Mouse (Mus musculus): ENCODE results near the gene Gm19345. TPM values are rescaled to one million over a fixed set of nuclear protein-coding genes. Genes with fewer than 3 reads are reported as not detected.

Gene Gm19345
- polyA plus RNA-seq, 1 experiment from 2014 or later: not detected

- Histone ChIP-seq H3K9ac (no peak overlapping the region), H3K27ac (no peak overlapping the region), H3K4me1 (replicated peaks) (peaks cover 32% of the 10 kb centered on the region), H3K27me3 (peaks cover 27% of the 10 kb centered on the region), H3K9me3 (replicated peaks) (no peaks in the 10 kb centered on the region), H3K36me3 (no peaks in the 10 kb centered on the region), H3K4me2 (no peak overlapping the region), H3K4me3 (no peak overlapping the region)
- 77% methylated on average over 5 of the region's 5 CpGs for WGBS
- ATAC-seq (replicated peaks; ENCODE audit: insufficient number of reproducible peaks, insufficient read depth, low FRiP score, low read depth): no peak
Observed at GRCm38 (mm10) chr7:19818440-19818839, 33.4 kb upstream of the Gm19345 start.

GRCm38 (mm10) chr7:19818875-19819274 is 32.9 kb upstream of the Gm19345 start:
- Histone ChIP-seq H3K27ac (no peak overlapping the region), H3K9ac (no peak overlapping the region), H3K9me3 (replicated peaks) (no peaks in the 10 kb centered on the region), H3K4me1 (replicated peaks) (peaks cover 37% of the 10 kb centered on the region), H3K27me3 (peaks cover 27% of the 10 kb centered on the region), H3K4me3 (no peak overlapping the region), H3K4me2 (no peak overlapping the region), H3K36me3 (no peaks in the 10 kb centered on the region)
- no peak for ATAC-seq (replicated peaks; ENCODE audit: insufficient number of reproducible peaks, insufficient read depth, low FRiP score, low read depth)
- WGBS: 77% methylated on average over 7 of the region's 7 CpGs

DNA sequence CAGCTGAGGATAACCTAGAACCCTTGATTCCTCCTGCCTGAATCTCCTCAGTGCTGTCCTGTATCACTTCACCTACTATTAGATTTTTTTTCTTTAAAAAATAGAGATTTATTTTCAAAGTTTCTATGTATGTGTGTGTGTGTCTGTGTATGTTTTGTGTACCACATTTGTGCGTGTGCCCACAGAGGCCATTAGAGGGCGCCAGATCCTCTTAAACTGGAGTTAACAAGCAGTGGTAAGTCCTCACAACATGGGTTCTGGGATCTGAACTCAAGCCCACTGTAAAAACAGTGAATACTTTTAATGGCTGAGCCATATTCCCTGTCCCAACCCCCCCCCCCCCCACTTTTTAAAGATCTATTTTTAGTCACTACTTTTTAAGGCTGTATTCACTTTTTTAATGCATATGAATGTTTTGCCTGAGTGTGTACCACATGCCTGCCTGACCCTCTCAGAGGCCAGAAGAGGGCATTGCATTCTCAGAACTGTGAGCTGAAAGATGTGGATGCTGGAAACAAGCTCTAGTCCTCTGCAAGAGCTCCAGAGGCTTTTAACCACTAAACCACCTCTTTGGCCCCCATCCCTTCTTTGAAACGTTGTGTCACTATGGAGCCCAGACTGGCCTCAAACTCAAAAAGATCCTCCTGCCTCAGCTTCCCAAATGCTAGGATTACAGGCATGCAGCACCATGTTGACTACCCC is 31.3 kb upstream of the Gm19345 start:
- H3K36me3 ChIP-seq: no peaks in the 10 kb centered on the region
- peaks cover 23% of the 10 kb centered on the region for H3K27me3 ChIP-seq
- no peaks in the 10 kb centered on the region for H3K9me3 ChIP-seq (replicated peaks)
- H3K4me3 ChIP-seq: no peak overlapping the region
- no peak overlapping the region for H3K4me2 ChIP-seq
- ATAC-seq (replicated peaks; ENCODE audit: insufficient number of reproducible peaks, insufficient read depth, low FRiP score, low read depth): no peak
- no peak overlapping the region for H3K9ac ChIP-seq
- 70% methylated on average over 3 of the region's 3 CpGs for WGBS
- H3K4me1 ChIP-seq (replicated peaks): peaks cover 45% of the 10 kb centered on the region
- no peak overlapping the region for H3K27ac ChIP-seq

DNA sequence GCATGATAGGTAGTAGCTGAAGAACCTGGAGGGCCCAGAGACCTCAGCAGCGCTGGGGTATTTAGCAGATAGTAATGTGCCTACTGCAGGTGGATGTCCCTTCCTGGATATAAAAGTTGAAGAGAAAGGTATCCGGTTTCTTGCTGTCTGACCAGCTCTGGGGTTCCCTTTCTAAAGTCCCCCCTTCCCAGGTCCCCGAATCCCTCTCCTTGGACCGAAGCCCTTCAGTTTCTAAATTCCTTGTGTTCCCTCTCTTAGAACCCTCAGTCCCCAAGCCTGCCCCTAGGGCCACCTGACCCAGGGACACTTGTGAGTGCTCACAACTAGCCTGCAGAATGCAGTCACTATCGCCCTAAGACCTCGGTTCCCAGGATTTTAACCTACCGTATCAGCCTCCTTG is 30.2 kb upstream of the Gm19345 start:
- Histone ChIP-seq H3K9ac (no peak overlapping the region), H3K4me3 (peak overlapping the region; percentile 55), H3K27ac (no peak overlapping the region), H3K4me2 (peak overlapping the region; percentile 88), H3K4me1 (replicated peaks) (peaks cover 34% of the 10 kb centered on the region), H3K27me3 (peaks cover 22% of the 10 kb centered on the region), H3K36me3 (no peaks in the 10 kb centered on the region), H3K9me3 (replicated peaks) (no peaks in the 10 kb centered on the region)
- WGBS: 68% methylated on average over 7 of the region's 7 CpGs
- ATAC-seq (replicated peaks; ENCODE audit: insufficient number of reproducible peaks, insufficient read depth, low FRiP score, low read depth): no peak

- Histone ChIP-seq H3K36me3 (no peaks in the 10 kb centered on the region), H3K9ac (peak overlapping the region; percentile 72), H3K4me3 (peak overlapping the region; percentile 55), H3K4me1 (replicated peaks) (peaks cover 28% of the 10 kb centered on the region), H3K9me3 (replicated peaks) (no peaks in the 10 kb centered on the region), H3K27ac (no peak overlapping the region), H3K4me2 (peak overlapping the region; percentile 88), H3K27me3 (peaks cover 22% of the 10 kb centered on the region)
- no peak for ATAC-seq (replicated peaks; ENCODE audit: insufficient number of reproducible peaks, insufficient read depth, low FRiP score, low read depth)
- 7% methylated on average over 20 of the region's 20 CpGs for WGBS
Observed at GRCm38 (mm10) chr7:19822193-19822592, 29.6 kb upstream of the Gm19345 start.

GRCm38 (mm10) chr7:19822604-19823058 is 29.2 kb upstream of the Gm19345 start, which contains the start of gene Bcl3:
Bcl3 (minus strand) TSS chr7:19822770.
- H3K4me1 ChIP-seq (replicated peaks): peaks cover 26% of the 10 kb centered on the region
- peaks cover 22% of the 10 kb centered on the region for H3K27me3 ChIP-seq
- peak within 1 kb of the TSS; percentile 88 for H3K4me2 ChIP-seq
- no peaks in the 10 kb centered on the region for H3K36me3 ChIP-seq
- no peak for ATAC-seq (replicated peaks; ENCODE audit: insufficient number of reproducible peaks, insufficient read depth, low FRiP score, low read depth)
- peak within 1 kb of the TSS; percentile 72 for H3K9ac ChIP-seq
- H3K4me3 ChIP-seq: peak within 1 kb of the TSS; percentile 55
- H3K9me3 ChIP-seq (replicated peaks): no peaks in the 10 kb centered on the region
- peak within 1 kb of the TSS; percentile 74 for H3K27ac ChIP-seq
- WGBS: 1% methylated on average over 42 of the region's 42 CpGs

- no peaks in the 10 kb centered on the region for H3K9me3 ChIP-seq (replicated peaks)
- 24% methylated on average over 16 of the region's 16 CpGs for WGBS
- H3K27ac ChIP-seq: peak overlapping the region; percentile 74
- no peaks in the 10 kb centered on the region for H3K36me3 ChIP-seq
- peaks cover 22% of the 10 kb centered on the region for H3K27me3 ChIP-seq
- peak overlapping the region; percentile 88 for H3K4me2 ChIP-seq
- no peak overlapping the region for H3K9ac ChIP-seq
- H3K4me3 ChIP-seq: no peak overlapping the region; the same call in 1 of the 2 replicates
- no peak for ATAC-seq (replicated peaks; ENCODE audit: insufficient number of reproducible peaks, insufficient read depth, low FRiP score, low read depth)
- peaks cover 26% of the 10 kb centered on the region for H3K4me1 ChIP-seq (replicated peaks)
Observed at GRCm38 (mm10) chr7:19823256-19824181, 28.3 kb upstream of the Gm19345 start.

DNA sequence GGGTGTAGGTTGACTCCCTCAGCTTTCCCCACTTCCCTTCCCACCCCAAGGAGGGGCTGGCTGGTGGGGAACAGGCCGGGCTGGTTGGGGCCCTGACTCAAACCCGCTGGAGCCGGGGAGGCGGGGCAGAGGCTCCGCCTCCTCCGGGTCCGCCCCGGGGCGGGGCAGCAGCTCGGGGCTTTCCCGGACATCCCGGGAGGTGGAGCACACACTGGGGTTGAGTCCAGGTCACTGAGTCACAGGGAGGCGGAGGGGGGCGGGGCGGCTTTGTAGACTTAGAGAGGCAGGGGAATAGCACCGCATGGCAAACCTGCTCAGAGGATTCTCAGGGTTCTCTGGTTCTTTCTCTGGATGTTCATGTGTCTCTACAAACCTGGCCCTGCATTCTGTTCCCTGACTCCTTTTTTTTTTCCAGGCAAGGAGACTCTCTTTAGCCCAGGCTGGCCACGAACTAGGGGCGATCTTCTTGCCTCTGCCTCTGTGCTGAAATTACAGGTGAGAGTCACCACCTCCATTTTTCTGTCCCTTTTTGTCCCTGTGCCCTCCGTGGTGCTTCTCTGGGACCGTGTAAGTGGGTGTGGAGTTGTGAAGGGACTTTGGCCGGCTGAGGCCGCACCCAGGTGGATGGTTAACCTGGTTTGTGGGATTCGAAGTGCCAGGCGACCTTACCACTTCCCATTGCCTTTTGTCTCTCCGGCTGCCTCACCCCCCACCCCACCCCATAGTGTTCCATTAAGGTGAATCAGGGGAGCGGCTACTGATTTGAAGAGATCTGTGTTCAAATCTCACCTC is 27.4 kb upstream of the Gm19345 start:
- Histone ChIP-seq H3K9me3 (replicated peaks) (no peaks in the 10 kb centered on the region), H3K4me2 (peak overlapping the region; percentile 19; the same call in 1 of the 2 replicates), H3K36me3 (no peaks in the 10 kb centered on the region), H3K27me3 (peaks cover 17% of the 10 kb centered on the region), H3K4me3 (no peak overlapping the region), H3K27ac (peak overlapping the region; percentile 74), H3K9ac (no peak overlapping the region), H3K4me1 (replicated peaks) (peaks cover 26% of the 10 kb centered on the region)
- 25% methylated on average over 25 of the region's 26 CpGs for WGBS
- peak; percentile 85 for ATAC-seq (replicated peaks; ENCODE audit: insufficient number of reproducible peaks, insufficient read depth, low FRiP score, low read depth)

DNA sequence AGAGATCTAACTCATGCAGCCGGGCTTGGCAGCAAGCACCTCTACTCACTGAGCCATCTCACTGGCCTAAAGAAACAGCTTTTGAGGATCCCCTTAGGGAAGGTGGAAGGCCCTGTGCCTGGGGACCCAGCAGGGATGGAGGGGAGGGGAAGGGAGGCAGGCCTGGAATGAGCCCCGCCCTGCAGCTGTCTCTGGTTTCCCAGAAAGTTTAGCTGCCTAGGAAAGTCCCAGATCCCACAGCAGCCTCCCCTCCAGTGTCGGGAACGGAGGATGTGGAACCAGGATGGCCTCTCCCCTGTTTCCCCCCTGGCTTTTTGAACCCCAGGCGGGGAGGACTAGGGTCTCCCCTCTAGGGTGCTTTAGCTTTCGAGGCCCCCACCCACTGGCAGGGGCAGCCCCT is 25.0 kb upstream of the Gm19345 start:
- no peak overlapping the region for H3K4me2 ChIP-seq
- no peak for ATAC-seq (replicated peaks; ENCODE audit: insufficient number of reproducible peaks, insufficient read depth, low FRiP score, low read depth)
- H3K9me3 ChIP-seq (replicated peaks): no peaks in the 10 kb centered on the region
- H3K36me3 ChIP-seq: no peaks in the 10 kb centered on the region
- no peak overlapping the region for H3K9ac ChIP-seq
- WGBS: 37% methylated on average over 6 of the region's 6 CpGs
- H3K27ac ChIP-seq: no peak overlapping the region
- peaks cover 39% of the 10 kb centered on the region for H3K4me1 ChIP-seq (replicated peaks)
- peaks cover 8% of the 10 kb centered on the region for H3K27me3 ChIP-seq
- H3K4me3 ChIP-seq: no peak overlapping the region

- no peaks in the 10 kb centered on the region for H3K9me3 ChIP-seq (replicated peaks)
- no peak overlapping the region for H3K4me3 ChIP-seq
- H3K4me1 ChIP-seq (replicated peaks): peaks cover 14% of the 10 kb centered on the region
- no peaks in the 10 kb centered on the region for H3K27me3 ChIP-seq
- no peak overlapping the region for H3K4me2 ChIP-seq
- ATAC-seq (replicated peaks; ENCODE audit: insufficient number of reproducible peaks, insufficient read depth, low FRiP score, low read depth): no peak
- no peaks in the 10 kb centered on the region for H3K36me3 ChIP-seq
- H3K27ac ChIP-seq: no peak overlapping the region
- no peak overlapping the region for H3K9ac ChIP-seq
- WGBS: 83% methylated on average over 3 of the region's 3 CpGs
Observed at GRCm38 (mm10) chr7:19829694-19830093, 22.1 kb upstream of the Gm19345 start.

Measured in heart, embryonic 15.5 days (tissue).